Mouse (Mus musculus) MEL (cell line): Measurements from ENCODE around the gene Diras1. TPM values are rescaled to one million over a fixed set of nuclear protein-coding genes. Genes with fewer than 3 reads are reported as not detected.

Experiments used
- DNase-seq: peaks from one replicate; pipeline ENCODE4 v3.0.0; 2011; ENCODE audit warnings: low read depth, low spot score
- H3K27ac ChIP-seq: 2 replicates; pipeline ENCODE4 v1.5.1; 2012; ENCODE audit warnings: low read depth, mild to moderate bottlenecking, control low read depth, low read length, moderate library complexity; ENCODE audit not compliant: control insufficient read depth
- H3K27me3 ChIP-seq, 2 experiments: fragments of 150-350 bp in 1 of 2; sonication (generic) in 1 of 2; 2 replicates each; pipeline ENCODE4 v1.6.1; 2012; ENCODE audit warnings: low read length in 2 of 2, mild to moderate bottlenecking in 2 of 2, improper control_type of control experiment in 1 of 2, moderate library complexity in 1 of 2; ENCODE audit not compliant: insufficient read depth in 2 of 2, control insufficient read depth in 1 of 2
- H3K36me3 ChIP-seq, 2 experiments: 2 replicates each; pipeline ENCODE4 v1.6.1; 2012 to 2014; ENCODE audit warnings: low read length in 2 of 2, improper control_type of control experiment in 1 of 2, inconsistent platforms in 1 of 2, mild to moderate bottlenecking in 1 of 2; ENCODE audit not compliant: insufficient read depth in 2 of 2, control insufficient read depth in 1 of 2
- H3K4me1 ChIP-seq, 2 experiments: fragments of 150-350 bp in 1 of 2; sonication (generic) in 1 of 2; 2 replicates each; pipeline ENCODE4 v1.6.1; 2012; ENCODE audit warnings: low read length in 2 of 2, improper control_type of control experiment in 1 of 2, mild to moderate bottlenecking in 1 of 2; ENCODE audit not compliant: insufficient read depth in 2 of 2, control insufficient read depth in 1 of 2
- H3K4me3 ChIP-seq, 2 experiments: fragments of 150-350 bp in 1 of 2; sonication (generic) in 1 of 2; 2 replicates each; pipeline ENCODE4 v1.5.1; 2012; ENCODE audit warnings: low read depth in 2 of 2, low read length in 2 of 2, mild to moderate bottlenecking in 2 of 2, moderate library complexity in 2 of 2, control low read depth in 1 of 2, improper control_type of control experiment in 1 of 2; ENCODE audit not compliant: control insufficient read depth in 1 of 2, insufficient read depth in 1 of 2
- H3K79me2 ChIP-seq: 2 replicates; pipeline ENCODE4 v1.6.1; 2012; ENCODE audit warnings: mild to moderate bottlenecking, low read length, moderate library complexity; ENCODE audit not compliant: control insufficient read depth, poor library complexity, insufficient read depth
- H3K9ac ChIP-seq: 2 replicates; pipeline ENCODE4 v1.6.1; 2012; ENCODE audit warnings: low read depth, mild to moderate bottlenecking, control low read depth, low read length, moderate library complexity; ENCODE audit not compliant: control insufficient read depth, poor library complexity, severe bottlenecking
- H3K9me3 ChIP-seq: fragments of 150-350 bp; sonication (generic); replicated peaks from 2 replicates; pipeline ENCODE4 v1.6.1; 2012; ENCODE audit warnings: mild to moderate bottlenecking, low read length, improper control_type of control experiment, moderate library complexity; ENCODE audit not compliant: insufficient read depth
- BHLHE40 ChIP-seq: IDR thresholded peaks from 2 replicates; pipeline ENCODE4 v1.6.1; 2012; ENCODE audit warnings: low read depth, mild to moderate bottlenecking, inconsistent platforms, low read length, improper control_type of control experiment, borderline replicate concordance
- CHD1 ChIP-seq: IDR thresholded peaks from 2 replicates; pipeline ENCODE4 v1.6.1; 2012; ENCODE audit warnings: low read depth, mild to moderate bottlenecking, inconsistent platforms, low read length, improper control_type of control experiment
- CHD2 ChIP-seq: IDR thresholded peaks from 2 replicates; pipeline ENCODE4 v1.6.1; 2011; ENCODE audit warnings: low read length, improper control_type of control experiment
- CTCF ChIP-seq, 3 experiments: IDR thresholded peaks in 2 of 3; conservative IDR thresholded peaks in 1 of 3; 2 replicates each; pipeline ENCODE4 v1.5.1; 2011 to 2012; ENCODE audit warnings: low read length in 3 of 3, low read depth in 2 of 3, mild to moderate bottlenecking in 2 of 3, improper control_type of control experiment in 1 of 3, inconsistent platforms in 1 of 3, mixed read lengths in 1 of 3, moderate library complexity in 1 of 3; ENCODE audit not compliant: control insufficient read depth in 1 of 3, insufficient read depth in 1 of 3, poor library complexity in 1 of 3, severe bottlenecking in 1 of 3
- E2F4 ChIP-seq: IDR thresholded peaks from 2 replicates; pipeline ENCODE4 v1.6.1; 2011; ENCODE audit warnings: low read depth, low read length, improper control_type of control experiment, borderline replicate concordance
- ELF1 ChIP-seq: IDR thresholded peaks from 2 replicates; pipeline ENCODE4 v1.6.1; 2014; ENCODE audit warnings: low read depth, mild to moderate bottlenecking, inconsistent platforms, low read length, improper control_type of control experiment, moderate library complexity
- EP300 ChIP-seq, 2 experiments: IDR thresholded peaks; 2 replicates each; pipeline ENCODE4 v1.6.1; 2011; ENCODE audit warnings: improper control_type of control experiment in 2 of 2, low read length in 2 of 2, low read depth in 1 of 2, mild to moderate bottlenecking in 1 of 2
- ETS1 ChIP-seq: IDR thresholded peaks from 2 replicates; pipeline ENCODE4 v1.6.1; 2012; ENCODE audit warnings: low read depth, mild to moderate bottlenecking, inconsistent platforms, low read length, improper control_type of control experiment, moderate library complexity
- GATA1 ChIP-seq: IDR thresholded peaks from 2 replicates; pipeline ENCODE4 v1.6.1; 2011; ENCODE audit warnings: low read depth, low read length, improper control_type of control experiment
- HCFC1 ChIP-seq: IDR thresholded peaks from 2 replicates; pipeline ENCODE4 v1.6.1; 2012; ENCODE audit warnings: low read depth, mild to moderate bottlenecking, inconsistent platforms, low read length, improper control_type of control experiment, moderate library complexity
- JUND ChIP-seq: IDR thresholded peaks from 2 replicates; pipeline ENCODE4 v1.6.1; 2011; ENCODE audit warnings: low read depth, mild to moderate bottlenecking, improper control_type of control experiment, low read length
- KAT2A ChIP-seq: conservative IDR thresholded peaks from 2 replicates; pipeline ENCODE4 v1.6.1; 2012; ENCODE audit warnings: low read depth, low read length, improper control_type of control experiment, inconsistent platforms
- MAFK ChIP-seq: IDR thresholded peaks from 2 replicates; pipeline ENCODE4 v1.6.1; 2011; ENCODE audit warnings: low read depth, mild to moderate bottlenecking, low read length, improper control_type of control experiment, borderline replicate concordance
- MAX ChIP-seq: IDR thresholded peaks from 2 replicates; pipeline ENCODE4 v1.6.1; 2011; ENCODE audit warnings: low read length, improper control_type of control experiment
- MAZ ChIP-seq: IDR thresholded peaks from 2 replicates; pipeline ENCODE4 v1.6.1; 2012; ENCODE audit warnings: low read depth, mild to moderate bottlenecking, inconsistent platforms, low read length, improper control_type of control experiment
- MXI1 ChIP-seq: IDR thresholded peaks from 2 replicates; pipeline ENCODE4 v1.6.1; 2011; ENCODE audit warnings: mild to moderate bottlenecking, low read depth, low read length, improper control_type of control experiment
- MYB ChIP-seq: IDR thresholded peaks from 2 replicates; pipeline ENCODE4 v1.6.1; 2011; ENCODE audit warnings: mild to moderate bottlenecking, low read depth, low read length, improper control_type of control experiment
- MYC ChIP-seq: IDR thresholded peaks from 2 replicates; pipeline ENCODE4 v1.6.1; 2011; ENCODE audit warnings: low read depth, mild to moderate bottlenecking, low read length, improper control_type of control experiment, moderate library complexity
- NELFE ChIP-seq: IDR thresholded peaks from 2 replicates; pipeline ENCODE4 v1.6.1; 2011; ENCODE audit warnings: low read depth, low read length, improper control_type of control experiment
- POLR2A ChIP-seq, 2 experiments: IDR thresholded peaks; 2 replicates each; pipeline ENCODE4 v1.6.1; 2011 to 2012; ENCODE audit warnings: low read length in 2 of 2, mild to moderate bottlenecking in 2 of 2, control low read depth in 1 of 2, improper control_type of control experiment in 1 of 2, low read depth in 1 of 2, moderate library complexity in 1 of 2; ENCODE audit not compliant: control insufficient read depth in 1 of 2, insufficient read depth in 1 of 2, poor library complexity in 1 of 2
- RAD21 ChIP-seq: IDR thresholded peaks from 2 replicates; pipeline ENCODE4 v1.6.1; 2011; ENCODE audit warnings: mild to moderate bottlenecking, low read depth, low read length, improper control_type of control experiment
- RCOR1 ChIP-seq: IDR thresholded peaks from 2 replicates; pipeline ENCODE4 v1.6.1; 2012; ENCODE audit warnings: low read depth, mild to moderate bottlenecking, inconsistent platforms, low read length, improper control_type of control experiment
- SIN3A ChIP-seq: IDR thresholded peaks from 2 replicates; pipeline ENCODE4 v1.6.1; 2012; ENCODE audit warnings: low read length, improper control_type of control experiment, inconsistent platforms
- SMC3 ChIP-seq: IDR thresholded peaks from 2 replicates; pipeline ENCODE4 v1.6.1; 2011; ENCODE audit warnings: low read depth, low read length, improper control_type of control experiment
- TBP ChIP-seq: IDR thresholded peaks from 2 replicates; pipeline ENCODE4 v1.8.0; 2011; ENCODE audit warnings: low read depth, low read length, improper control_type of control experiment
- TCF12 ChIP-seq: IDR thresholded peaks from 2 replicates; pipeline ENCODE4 v1.6.1; 2014; ENCODE audit warnings: low read depth, mild to moderate bottlenecking, inconsistent platforms, low read length, improper control_type of control experiment, moderate library complexity
- USF1 ChIP-seq: IDR thresholded peaks from 2 replicates; pipeline ENCODE4 v1.6.1; 2014; ENCODE audit warnings: low read depth, mild to moderate bottlenecking, inconsistent platforms, low read length, improper control_type of control experiment, moderate library complexity
- USF2 ChIP-seq, 2 experiments: IDR thresholded peaks; 2 replicates each; pipeline ENCODE4 v1.6.1; 2011 to 2012; ENCODE audit warnings: improper control_type of control experiment in 2 of 2, low read length in 2 of 2, borderline replicate concordance in 1 of 2, inconsistent platforms in 1 of 2, low read depth in 1 of 2, mild to moderate bottlenecking in 1 of 2; ENCODE audit not compliant: insufficient read depth in 1 of 2
- ZKSCAN1 ChIP-seq: IDR thresholded peaks from 2 replicates; pipeline ENCODE4 v1.6.1; 2012; ENCODE audit warnings: low read depth, mild to moderate bottlenecking, inconsistent platforms, low read length, improper control_type of control experiment, moderate library complexity
- ZMIZ1 ChIP-seq: IDR thresholded peaks from 2 replicates; pipeline ENCODE4 v1.6.1; 2012; ENCODE audit warnings: low read depth, mild to moderate bottlenecking, inconsistent platforms, low read length, improper control_type of control experiment, moderate library complexity
- ZNF384 ChIP-seq: IDR thresholded peaks from 2 replicates; pipeline ENCODE4 v1.6.1; 2012; ENCODE audit warnings: low read depth, mild to moderate bottlenecking, inconsistent platforms, low read length, improper control_type of control experiment
- polyA plus RNA-seq, 2 experiments: library from polyadenylated mRNA; stranded (reverse) in 1 of 2; unstranded in 1 of 2; fragments of >175 nt in 1 of 2; fragments of >200 nt in 1 of 2; gene quantifications; 2 replicates each; pipeline versions ENCODE4 v1.2.1 to v1.2.4; 2012; ENCODE audit warnings: low replicate concordance in 2 of 2, low read depth in 1 of 2; ENCODE audit not compliant: insufficient read length in 2 of 2, insufficient read depth in 1 of 2, missing spikeins in 1 of 2
- total RNA-seq: library from RNA; depleted of rRNA; stranded (reverse); fragments of 300-350 nt; gene quantifications from 2 replicates; pipeline ENCODE4 v1.2.3, GENCODE M21; 2012

The Diras1 gene
- total and polyA plus RNA-seq, 3 experiments: 0.04 TPM; not detected in 2

- no peak overlapping the region for H3K4me3 ChIP-seq
- H3K27me3 ChIP-seq: no peaks in the 10 kb centered on the region
- no peaks in the 10 kb centered on the region for H3K79me2 ChIP-seq
- peaks cover 0 to 4% of the 10 kb centered on the region in 2 experiments; a peak in 2 of 4 replicates for H3K36me3 ChIP-seq
- H3K4me1 ChIP-seq: peaks cover 2 to 14% of the 10 kb centered on the region in 2 experiments; a peak in 3 of 4 replicates
- H3K9me3 ChIP-seq: no peaks in the 10 kb centered on the region
- TF ChIP-seq RAD21 (no peak), MAFK (no peak), CHD1 (no peak), TBP (no peak), RCOR1 (no peak), ETS1 (no peak), CHD2 (no peak), MYC (no peak), GATA1 (no peak), JUND (no peak), ELF1 (no peak), MAZ (no peak), HCFC1 (no peak), CTCF (IDR thresholded peaks at IDR 0.05 in 2 of 3, conservative IDR thresholded peaks at IDR 0.05 in 1 of 3; ENCODE audit: control insufficient read depth in 1 of 3, insufficient read depth in 1 of 3, low read depth in 2 of 3, low read length in 3 of 3, poor library complexity in 1 of 3, severe bottlenecking in 1 of 3) (no peak), ZMIZ1 (no peak), EP300 (IDR thresholded peaks at IDR 0.05; ENCODE audit: low read depth in 1 of 2, low read length in 2 of 2) (no peak), SMC3 (no peak), BHLHE40 (no peak)
- DNase-seq: no peak
- H3K9ac ChIP-seq: no peak overlapping the region
- H3K27ac ChIP-seq: no peak overlapping the region
Measured at GRCm38 (mm10) chr10:81019687-81020086, 5.8 kb downstream of the Diras1 start.

DNA sequence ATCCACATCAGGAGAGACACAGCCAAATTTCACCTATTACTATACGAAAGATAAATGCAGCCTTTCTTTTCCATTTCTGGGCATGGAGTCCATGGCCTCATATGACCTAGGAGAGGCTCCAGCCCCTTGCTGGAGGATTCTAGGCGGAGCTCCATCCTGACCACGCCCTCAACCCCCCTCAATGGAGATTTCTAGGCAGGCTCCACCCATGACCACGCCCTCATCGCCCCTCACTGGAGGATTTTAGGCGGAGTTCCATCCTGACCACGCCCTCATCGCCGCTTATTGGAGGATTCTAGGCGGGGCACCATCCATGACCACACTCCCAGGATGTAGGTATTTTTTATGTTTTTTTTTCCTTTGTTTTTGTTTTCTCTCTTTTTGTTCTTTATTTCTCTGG, 7.1 kb downstream of the Diras1 start:
- no peak overlapping the region for H3K9ac ChIP-seq
- no peak for TF ChIP-seq MYB
- no peak for TF ChIP-seq E2F4
- no peak for TF ChIP-seq USF2 (IDR thresholded peaks at IDR 0.05; ENCODE audit: borderline replicate concordance in 1 of 2, insufficient read depth in 1 of 2, low read depth in 1 of 2, low read length in 2 of 2)
- TF ChIP-seq USF1: peak; percentile 45
- TF ChIP-seq POLR2A (IDR thresholded peaks at IDR 0.05; ENCODE audit: control insufficient read depth in 1 of 2, insufficient read depth in 1 of 2, low read depth in 1 of 2, low read length in 2 of 2, poor library complexity in 1 of 2): no peak
- TF ChIP-seq MXI1: no peak; the same call in none of the 2 replicates
- TF ChIP-seq ZKSCAN1: peak; percentile 20; the same call in 1 of the 2 replicates
- no peak for TF ChIP-seq KAT2A
- peak; percentile 40; the same call in 1 of the 2 replicates for TF ChIP-seq NELFE
- TF ChIP-seq TBP: no peak
- no peak for TF ChIP-seq CHD2
- peak; percentile 54 for TF ChIP-seq ZNF384
- 0 out of 2 replicates have a peak, but pooled peaks have one; percentile 17 for TF ChIP-seq TCF12
- TF ChIP-seq ELF1: 0 out of 2 replicates have a peak, but pooled peaks have one; percentile 7
- no peak for TF ChIP-seq ETS1
- peak; percentile 55 for TF ChIP-seq SIN3A
- TF ChIP-seq MAX: peak; percentile 45; the same call in 1 of the 2 replicates
- no peak for TF ChIP-seq GATA1
- TF ChIP-seq MYC: 0 out of 2 replicates have a peak, but pooled peaks have one; percentile 13
- H3K27ac ChIP-seq: peak overlapping the region; percentile 11; the same call in 1 of the 2 replicates
- peak overlapping the region in 1 of 2 experiments; percentile 34; a peak in 1 of 4 replicates for H3K4me3 ChIP-seq
- no peaks in the 10 kb centered on the region for H3K27me3 ChIP-seq
- H3K4me1 ChIP-seq: peaks cover 2 to 19% of the 10 kb centered on the region in 2 experiments; a peak in 3 of 4 replicates
- peaks cover 0 to 4% of the 10 kb centered on the region in 2 experiments; a peak in 2 of 4 replicates for H3K36me3 ChIP-seq
- no peaks in the 10 kb centered on the region for H3K79me2 ChIP-seq
- no peaks in the 10 kb centered on the region for H3K9me3 ChIP-seq
- DNase-seq: peak; percentile 94
